Mouse (Mus musculus) adrenal gland, adult (tissue): ENCODE measurements around the gene Sh3gl3.
A peak's percentile ranks its signal among the peaks of the same experiment; 100 is the strongest.

Experiments used
- DNase-seq, 2 experiments: peaks; one replicate each; pipeline ENCODE4 v3.0.0; 2022 to 2023; ENCODE audit warnings: low spot score in 1 of 2; ENCODE audit not compliant: inconsistent age in 2 of 2

The Sh3gl3 gene

GRCm38 (mm10) chr7:82234898-82235290 lies 61.3 kb downstream of the Sh3gl3 start:
- DNase-seq = no peak

DNA sequence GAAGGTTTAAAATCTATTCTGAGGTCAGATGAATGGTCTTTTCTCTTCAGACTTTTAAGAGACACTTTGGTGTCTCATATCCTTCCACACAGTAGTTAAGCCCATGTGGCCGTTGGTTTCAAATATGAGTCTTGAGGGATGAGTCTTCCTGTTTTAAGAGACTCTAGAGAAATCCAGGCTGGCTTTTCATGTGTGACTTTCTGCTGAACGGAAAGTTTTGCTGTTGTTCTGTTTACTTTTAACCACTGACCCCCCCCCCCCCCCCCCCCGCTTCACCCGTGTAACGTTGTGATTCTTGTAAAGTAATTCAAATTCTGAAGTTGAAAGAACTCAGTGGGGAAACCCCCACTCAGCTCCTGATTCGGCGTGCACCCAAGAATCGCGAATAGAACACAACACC lies 61.8 kb downstream of the Sh3gl3 start:
- no peak for DNase-seq

DNA sequence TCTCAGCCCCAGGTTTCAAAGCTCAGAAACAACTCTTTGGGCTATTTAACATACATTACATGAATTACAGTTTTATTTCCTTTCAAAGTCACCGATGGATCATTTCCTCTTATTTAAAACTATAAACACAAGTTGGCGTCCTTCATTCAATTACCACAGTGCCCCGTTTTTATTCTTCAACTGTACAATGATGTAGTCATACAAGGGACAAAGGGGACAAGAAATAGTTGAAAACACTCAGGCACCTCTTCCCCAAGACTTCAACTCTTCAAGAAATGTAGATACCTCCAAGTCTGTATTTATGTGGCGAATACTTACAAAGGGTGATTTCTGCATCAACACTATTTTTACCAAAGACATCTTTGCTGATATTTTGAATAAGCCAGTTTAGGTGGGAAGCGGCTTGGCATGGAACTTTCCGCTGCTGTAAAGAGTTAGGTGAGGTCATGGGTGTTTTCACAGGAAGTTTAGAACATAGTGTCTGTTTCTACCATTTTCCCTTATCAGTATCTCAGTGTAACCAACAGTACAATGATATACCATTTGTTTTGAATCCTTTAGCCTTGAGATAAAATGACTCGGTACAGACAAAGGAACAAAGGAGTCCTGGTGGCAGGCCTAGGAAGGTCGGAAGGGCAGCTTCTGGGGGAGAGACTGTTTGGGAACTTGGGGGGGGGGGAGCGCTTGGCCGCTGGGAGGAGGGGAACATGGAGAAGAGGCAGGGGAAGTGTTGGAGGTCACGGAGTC lies 62.7 kb downstream of the Sh3gl3 start:
- DNase-seq = no peak

GRCm38 (mm10) chr7:82236899-82237162 lies 63.2 kb downstream of the Sh3gl3 start:
- no peak for DNase-seq

DNA sequence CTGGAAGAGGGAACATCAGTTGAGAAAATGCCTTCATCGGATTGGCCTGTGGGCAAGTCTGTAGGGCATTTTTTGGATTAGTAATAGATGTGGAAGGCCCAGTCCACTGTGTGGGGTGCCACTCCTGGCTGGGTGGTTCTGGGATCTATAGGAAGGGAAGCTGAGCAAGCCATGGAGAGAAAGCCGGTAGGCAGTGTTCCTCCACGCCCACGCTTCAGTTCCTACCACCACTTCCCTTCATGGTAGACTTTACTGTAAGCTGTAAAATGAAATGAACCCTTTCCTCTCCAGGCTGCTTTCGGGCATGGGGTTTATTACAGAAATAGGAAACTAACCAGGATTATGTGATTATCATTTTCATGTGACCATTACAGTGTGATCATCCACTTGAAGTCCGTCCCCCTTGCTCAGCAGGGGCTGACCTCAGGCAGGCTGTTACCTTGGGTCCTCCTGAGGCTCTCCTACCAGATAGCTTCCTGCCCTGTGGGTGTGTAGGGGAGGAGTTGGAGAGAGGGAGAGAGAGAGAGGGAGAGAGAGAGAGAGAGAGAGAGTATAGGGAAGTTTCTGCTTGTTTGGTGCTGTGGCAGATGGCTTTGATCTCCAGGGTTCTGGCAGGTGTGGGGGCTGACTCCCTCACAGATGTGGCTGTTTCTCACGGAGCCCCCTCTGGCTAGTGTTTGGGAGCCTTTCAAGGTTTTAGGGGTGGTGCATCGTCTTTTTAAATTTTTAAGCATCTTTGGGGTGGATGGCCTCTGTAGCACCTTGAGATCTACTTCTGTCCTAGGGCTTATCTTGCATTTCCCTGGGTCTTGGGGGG lies 67.0 kb downstream of the Sh3gl3 start:
- DNase-seq = no peak

- no peak for DNase-seq
Observed at GRCm38 (mm10) chr7:82244701-82245100, 71.1 kb downstream of the Sh3gl3 start.

DNA sequence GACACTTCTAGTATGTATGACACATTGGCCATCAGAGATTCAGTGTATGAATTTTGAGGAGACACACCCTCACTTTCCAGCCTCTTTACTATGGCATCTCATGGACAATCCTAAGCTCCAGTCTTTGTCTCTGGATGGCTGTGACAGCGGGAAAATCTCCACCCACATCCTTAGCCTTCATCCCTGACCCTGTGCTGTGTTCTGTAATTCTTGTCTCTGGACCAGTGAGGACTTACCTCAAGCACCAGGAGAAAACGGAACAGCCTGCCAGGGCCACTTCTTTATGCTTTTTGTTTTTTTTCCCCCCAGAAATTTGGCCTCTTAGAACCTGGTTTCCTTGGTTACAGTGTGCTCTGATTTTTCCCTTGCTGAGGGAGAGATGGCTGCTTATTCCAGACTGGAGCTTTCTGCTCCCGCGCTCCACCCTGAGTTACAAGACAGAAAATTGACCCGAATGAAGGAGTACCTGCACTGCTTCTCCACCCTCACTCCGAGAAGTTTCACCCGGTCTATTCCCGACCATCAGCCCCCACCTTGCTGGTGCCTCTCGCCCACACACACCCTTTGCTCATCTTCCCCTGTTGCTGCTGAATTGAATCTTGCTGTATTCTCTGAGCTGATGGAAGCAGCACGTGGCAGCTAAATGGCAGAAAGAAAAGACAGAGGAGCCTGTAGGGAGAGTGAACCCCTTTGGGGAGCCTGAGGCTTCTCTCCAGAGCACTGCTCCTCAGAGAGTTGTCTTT lies 75.5 kb downstream of the Sh3gl3 start:
- no peak for DNase-seq

DNA sequence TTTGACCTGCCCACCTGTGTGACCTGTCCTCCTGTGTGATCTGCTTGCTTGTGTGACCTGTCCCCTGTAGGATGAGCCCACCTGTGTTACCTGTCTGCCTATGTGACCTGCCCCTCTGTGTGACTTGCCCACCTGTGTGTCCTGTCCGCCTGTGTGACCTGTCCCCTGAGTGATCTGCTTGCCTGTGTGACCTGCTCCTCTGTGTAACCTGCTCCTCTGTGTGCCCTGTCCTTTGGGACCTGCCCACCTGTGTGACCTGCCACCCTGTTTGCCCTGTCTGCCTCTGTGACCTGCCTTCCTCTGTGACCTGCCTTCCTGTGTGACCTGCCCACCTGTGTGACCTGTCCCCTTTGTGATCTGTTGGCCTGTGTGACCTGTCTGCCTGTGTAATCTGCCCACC lies 79.7 kb downstream of the Sh3gl3 start:
- no peak for DNase-seq

GRCm38 (mm10) chr7:82256936-82257335 lies 83.3 kb downstream of the Sh3gl3 start:
- no peak for DNase-seq

- no peak for DNase-seq
Observed at GRCm38 (mm10) chr7:82257530-82257929, 83.9 kb downstream of the Sh3gl3 start.

DNA sequence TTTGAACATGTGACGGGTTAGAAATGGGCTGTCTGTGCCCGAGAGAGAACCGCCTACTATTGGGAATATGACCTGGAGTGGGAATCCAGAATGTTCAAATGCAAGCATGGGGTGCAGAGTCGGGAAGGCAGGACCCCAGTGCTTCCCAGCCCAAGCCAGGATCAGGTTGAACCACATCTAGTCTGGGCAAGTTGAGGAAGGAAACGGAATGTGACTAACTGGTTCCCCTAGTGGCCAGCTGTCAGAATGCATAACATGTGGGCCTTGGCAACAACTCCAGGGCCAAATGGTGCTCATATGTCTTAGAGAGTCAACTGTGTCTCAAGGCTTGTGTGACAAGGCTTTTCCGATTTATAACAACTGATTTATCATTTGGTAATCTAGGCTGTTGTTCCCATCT lies 86.6 kb downstream of the Sh3gl3 start:
- DNase-seq = peak; percentile 37 to 82

DNA sequence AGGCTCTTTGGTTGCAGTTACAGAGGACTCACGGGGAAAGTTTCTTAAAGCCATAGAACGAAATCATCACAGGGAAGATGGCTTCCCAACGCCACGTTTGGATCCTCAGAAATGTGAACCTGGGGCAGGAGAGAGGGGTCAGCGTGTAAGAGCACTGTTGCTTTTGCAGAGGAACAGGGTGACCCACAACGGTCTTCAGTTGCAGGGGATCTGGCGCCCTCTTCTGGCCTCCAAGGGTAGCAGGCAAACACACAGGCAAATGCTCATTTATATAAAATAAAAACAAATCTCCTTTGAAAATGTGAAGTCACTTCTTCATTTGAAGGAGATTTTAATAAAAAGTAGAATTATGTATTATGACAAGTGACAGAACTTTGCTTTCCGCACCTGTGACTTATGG lies 89.5 kb downstream of the Sh3gl3 start:
- DNase-seq = peak; percentile 51 to 81

GRCm38 (mm10) chr7:82264119-82264518 lies 90.5 kb downstream of the Sh3gl3 start:
- no peak for DNase-seq

GRCm38 (mm10) chr7:82265365-82265764 lies 91.7 kb downstream of the Sh3gl3 start:
- no peak for DNase-seq

DNA sequence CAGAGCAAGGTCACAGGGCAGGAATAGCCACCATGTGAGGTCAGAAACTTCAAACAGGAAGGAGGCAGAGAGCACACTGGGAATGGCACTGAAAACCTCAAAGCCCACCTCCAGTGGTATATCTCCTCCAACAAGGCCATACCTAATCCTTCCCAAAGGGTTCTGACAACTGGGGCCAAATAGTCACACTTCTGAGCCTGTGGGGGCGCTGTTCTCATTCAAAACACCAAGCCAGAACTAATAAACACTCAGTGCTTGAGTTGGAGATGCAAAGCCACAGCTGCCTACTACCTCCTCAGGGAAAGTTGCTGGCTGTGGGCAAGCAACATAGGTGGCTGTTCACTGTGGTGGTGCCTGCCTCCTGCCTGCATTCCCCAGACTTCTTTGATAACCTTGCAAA lies 96.3 kb downstream of the Sh3gl3 start:
- no peak for DNase-seq

- DNase-seq = no peak
Observed at GRCm38 (mm10) chr7:82271742-82272141, 98.1 kb downstream of the Sh3gl3 start.

DNA sequence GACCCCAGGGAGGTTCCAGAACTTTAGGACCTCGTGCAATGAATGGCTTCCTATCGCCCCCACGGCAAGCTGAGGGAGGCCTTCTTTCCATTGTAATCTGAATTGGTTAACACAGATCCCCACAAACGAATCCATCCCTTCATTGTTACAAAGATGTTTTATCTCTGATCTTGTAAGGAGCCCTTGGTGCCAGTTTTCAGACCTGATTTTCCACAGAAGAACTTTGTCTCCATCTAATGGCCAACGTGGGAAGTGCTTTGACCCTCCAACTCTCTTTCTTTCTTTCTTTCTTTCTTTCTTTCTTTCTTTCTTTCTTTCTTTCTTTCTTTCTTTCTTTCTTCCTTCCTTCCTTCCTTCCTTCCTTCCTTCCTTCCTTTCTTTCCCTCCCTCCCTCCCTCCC lies 99.2 kb downstream of the Sh3gl3 start:
- DNase-seq = peak in 1 of 2 experiments; percentile 75

DNA sequence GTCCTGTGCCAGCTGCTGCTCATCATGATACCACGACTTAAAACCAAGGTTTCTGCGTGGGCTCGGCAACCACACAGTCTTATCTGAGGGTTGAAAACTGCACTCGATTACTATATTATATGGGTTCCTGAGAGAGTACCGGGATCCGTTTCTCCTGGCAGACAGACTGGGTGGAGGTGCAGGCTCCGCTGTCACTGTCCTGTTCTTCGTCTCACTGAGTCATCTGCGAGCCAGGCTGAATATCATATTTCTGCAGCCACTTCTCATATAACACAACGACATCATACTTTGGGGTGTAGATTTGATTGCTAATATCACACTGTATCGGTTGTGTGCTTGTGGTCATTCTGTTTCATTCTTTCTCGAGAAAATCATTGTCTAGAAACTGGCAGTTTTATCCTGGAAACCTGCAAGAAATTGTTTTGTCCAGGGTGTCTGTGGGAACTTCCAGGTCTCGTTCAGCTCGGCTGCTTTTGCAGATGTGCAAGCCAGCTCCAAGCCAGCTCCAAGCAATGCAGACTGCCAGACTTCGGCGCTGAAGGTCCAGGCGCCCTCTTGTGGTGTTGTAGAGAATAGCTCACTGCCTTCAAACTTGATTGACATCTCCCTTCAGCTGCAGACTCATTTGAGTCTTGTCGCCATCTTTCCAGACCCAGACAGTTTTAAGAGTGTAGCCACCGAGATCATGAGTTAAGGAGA lies 100.5 kb downstream of the Sh3gl3 start:
- peak; percentile 14 to 72 for DNase-seq

- DNase-seq = no peak
Observed at GRCm38 (mm10) chr7:82274975-82275374, 101.3 kb downstream of the Sh3gl3 start.

GRCm38 (mm10) chr7:82275529-82276204 lies 102.0 kb downstream of the Sh3gl3 start:
- DNase-seq = peak; percentile 29 to 56

DNA sequence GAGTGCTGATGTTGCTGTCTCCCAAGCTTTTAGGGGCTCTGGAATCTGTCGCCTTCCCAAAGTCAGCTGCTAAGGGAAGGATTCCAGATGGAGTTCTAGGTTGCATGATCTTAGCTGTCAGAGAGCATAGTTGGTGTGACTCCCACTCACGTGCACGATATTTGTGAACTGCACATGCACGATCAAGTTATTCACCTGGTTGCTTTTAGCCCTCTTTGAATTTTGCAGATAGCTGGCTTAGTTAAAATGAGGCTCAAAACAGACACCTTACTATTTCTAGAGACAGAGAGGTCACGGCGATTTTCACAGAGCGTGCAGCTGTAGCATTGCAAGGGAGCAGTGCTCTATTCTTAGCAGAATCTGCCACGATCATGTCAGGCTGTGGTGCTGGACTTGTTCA lies 108.4 kb downstream of the Sh3gl3 start:
- no peak for DNase-seq
